Mouse (Mus musculus) adrenal gland, postnatal 25 days (tissue): Measurements from ENCODE around the gene Anxa8. TPM values are rescaled to one million over a fixed set of nuclear protein-coding genes. Genes with fewer than 3 reads are reported as not detected.
A peak's percentile ranks its signal among the peaks of the same experiment; 100 is the strongest.

Source experiments
- DNase-seq: peaks from one replicate; pipeline ENCODE4 v3.0.0; 2021; ENCODE audit warnings: mixed read lengths
- long read RNA-seq: library from polyadenylated mRNA; stranded (forward); transcript quantifications from one replicate; pipeline ENCODE4 v2.0.0, GENCODE M21; 2021
- total RNA-seq: library from RNA; stranded (reverse); gene quantifications from 2 replicates; pipeline ENCODE4 v1.2.3, GENCODE M21; 2021

Anxa8 gene
- total RNA-seq: 1.3 and 2.1 TPM in 2 replicates
- long read RNA-seq, partial matches to known transcripts: 1 of 5 reads
- long read RNA-seq, other reads (novel, unspliced or antisense): 2 of 5 reads

DNA sequence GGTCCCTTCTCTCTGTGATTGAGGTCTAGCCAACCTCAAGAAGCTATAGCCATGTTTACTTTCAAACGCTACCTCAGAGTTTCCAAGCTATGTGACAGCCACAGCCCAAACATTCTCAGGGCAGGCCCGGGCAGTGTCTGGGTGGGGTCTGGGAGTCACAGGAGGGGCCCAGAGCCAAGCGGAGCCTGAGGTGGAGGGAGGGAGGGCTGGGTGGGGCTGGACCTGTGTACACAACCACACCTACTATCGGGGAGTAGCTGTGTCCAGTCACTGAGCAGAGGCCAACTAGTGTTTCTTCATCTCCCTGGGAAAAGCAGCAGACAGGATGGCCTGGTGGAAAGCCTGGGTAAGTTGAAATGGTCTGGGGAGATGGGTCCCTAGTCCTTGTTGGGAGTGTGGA lies at the start of gene Anxa8:
Gene Anxa8 (plus strand): TSS at position 251 of the 400 bp plus-strand sequence.
- no peak for DNase-seq

DNA sequence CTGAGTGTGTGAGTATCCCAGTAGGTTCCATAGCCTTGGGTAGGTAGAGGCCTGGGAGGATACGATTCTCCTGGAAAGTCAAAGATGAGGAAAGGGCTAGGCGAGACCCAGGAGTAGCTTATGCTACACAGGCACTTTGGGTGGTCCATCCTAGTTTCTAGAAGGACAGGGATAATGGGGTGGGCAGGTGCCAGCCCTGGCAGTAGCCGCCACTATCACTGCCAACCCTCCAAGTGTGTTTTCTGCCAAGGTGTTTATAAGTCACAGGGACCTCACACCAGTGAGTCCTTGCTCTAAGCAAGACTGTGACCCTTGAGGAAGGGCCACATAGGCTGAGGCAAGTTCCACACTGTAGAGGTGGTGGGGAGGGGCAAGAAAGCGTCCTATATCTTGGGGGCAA lies 44.5 kb upstream of the Anxa8 start:
- DNase-seq: no peak

DNA sequence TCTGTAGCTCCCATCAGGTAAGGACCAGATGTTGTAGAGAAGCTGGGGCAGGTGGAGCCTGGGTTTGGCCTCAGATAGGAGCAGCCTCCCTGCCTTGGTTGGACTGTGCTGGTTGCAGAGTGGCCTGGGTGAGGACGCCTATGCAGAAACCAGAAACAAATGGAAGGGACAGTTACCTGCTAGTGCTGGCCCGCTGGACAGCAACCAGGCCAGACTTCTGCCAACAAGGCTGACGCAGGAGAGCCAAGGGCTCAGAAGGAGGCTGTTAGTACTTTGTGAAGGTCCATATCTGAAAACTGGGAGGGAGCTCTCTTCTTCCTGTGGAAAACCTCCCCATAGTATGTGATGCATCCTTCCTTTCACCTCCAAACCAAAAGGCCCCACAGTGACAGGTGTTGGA lies 42.4 kb upstream of the Anxa8 start:
- DNase-seq: no peak

DNA sequence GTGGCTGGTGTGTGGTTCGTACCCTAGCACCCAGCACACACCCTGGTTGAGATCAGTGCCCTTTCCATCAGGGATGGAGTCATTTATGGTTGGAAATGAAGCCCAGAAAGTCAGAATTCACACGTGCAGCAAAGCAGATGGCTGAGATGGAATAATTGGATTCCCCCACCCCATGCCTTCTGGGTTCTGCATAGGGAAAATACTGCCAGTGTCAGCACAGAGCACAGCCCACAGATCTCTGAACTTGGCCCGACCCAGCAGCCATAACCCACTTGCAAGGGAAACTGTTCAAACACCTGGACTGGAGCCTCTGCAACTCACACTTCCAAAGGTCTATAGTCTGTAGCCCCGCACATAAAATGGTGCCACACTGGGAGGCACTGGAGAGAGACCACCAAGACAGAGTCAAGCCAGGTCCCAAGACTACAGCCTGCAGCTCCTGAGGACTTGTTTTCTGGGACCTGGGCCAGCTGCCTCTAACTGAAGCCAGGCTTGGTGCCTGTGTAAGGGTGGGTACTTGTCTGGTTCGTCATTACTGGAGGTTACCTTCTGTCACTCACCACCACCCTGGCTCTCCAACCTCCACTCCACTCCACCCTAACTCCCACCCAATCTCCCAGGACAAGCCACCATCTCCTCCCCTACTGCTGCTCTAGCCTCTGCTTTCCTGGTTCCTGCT lies 35.5 kb upstream of the Anxa8 start:
- no peak for DNase-seq

DNA sequence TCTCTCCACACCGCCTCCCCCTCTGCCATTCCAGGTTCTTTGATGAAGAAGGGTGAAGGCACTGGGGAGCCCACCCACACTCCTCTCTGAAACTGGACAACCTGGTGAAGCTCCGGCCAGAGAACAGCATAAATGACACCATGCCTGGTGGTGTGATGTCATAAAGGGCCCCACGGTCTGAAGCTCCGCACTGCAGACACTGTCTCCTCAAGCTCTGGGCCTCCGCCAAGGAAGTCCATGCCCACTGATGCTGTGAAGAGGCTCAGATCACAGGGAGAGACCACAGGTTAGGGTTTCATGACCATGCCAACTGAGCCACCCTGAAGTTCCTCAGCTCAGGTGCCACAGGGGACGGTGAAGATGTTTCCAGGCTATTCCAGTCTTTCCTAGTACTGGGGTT lies 33.3 kb upstream of the Anxa8 start, which contains the start of gene Antxrl:
Gene Antxrl (plus strand): TSS at position 192 of the 400 bp plus-strand sequence.
- no peak for DNase-seq

DNA sequence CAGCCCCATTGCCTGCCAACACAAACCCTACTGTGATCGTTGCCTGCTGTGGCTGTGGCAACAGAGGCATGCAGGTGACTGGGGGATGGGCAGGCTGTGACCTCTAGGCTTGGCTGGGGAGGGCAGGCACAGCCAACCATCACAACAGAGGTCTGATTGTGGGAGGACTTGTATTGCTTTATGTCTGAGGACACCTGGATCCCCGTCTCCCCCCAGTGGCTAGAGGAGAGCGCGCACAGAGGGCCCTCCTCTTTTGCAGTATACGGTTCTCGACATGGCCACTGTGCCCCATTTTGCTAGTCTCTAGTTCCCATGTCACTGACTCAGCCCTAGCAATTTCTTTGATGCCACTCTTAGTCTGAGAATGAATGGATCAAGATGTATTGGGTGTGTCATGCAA lies 14.1 kb upstream of the Anxa8 start:
- DNase-seq: no peak

DNA sequence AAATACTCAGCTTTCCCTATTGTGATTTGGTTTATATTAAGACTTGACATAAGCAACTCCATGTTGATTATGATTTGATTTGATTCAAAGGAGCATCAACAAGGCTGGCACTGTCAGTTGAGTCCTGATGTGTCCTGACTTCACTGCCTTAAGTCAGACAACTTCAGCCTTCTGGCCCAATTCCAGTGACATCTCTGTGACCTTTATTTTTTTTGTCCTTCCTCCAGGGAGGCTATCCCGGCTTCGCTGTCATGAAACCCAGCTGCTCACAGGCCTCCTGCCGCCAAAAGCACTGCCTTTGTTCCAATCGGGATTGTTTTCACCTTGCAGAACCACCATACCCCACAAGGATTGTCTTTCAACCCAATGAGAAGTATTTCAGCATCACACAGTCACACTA lies 10.4 kb upstream of the Anxa8 start:
- DNase-seq: no peak

DNA sequence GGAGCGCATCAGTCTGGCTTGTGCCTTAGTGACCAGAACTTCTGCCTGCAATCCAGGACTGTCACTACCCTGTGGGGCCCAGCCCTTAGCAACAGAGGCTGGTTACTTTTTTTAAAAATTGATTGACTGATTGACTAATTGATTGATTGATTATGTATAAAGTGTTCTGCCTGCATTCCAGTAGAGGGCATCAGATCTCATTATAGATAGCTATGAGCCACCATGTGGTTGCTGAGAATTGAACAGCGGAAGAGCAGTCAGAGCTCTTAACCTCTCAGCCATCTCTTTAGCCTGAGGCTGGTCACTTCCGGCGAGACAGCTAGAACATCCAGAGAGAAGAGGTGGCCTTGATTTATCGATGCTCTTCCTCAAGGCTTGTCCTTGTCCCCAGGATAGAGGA lies 8.6 kb upstream of the Anxa8 start:
- DNase-seq: no peak

DNA sequence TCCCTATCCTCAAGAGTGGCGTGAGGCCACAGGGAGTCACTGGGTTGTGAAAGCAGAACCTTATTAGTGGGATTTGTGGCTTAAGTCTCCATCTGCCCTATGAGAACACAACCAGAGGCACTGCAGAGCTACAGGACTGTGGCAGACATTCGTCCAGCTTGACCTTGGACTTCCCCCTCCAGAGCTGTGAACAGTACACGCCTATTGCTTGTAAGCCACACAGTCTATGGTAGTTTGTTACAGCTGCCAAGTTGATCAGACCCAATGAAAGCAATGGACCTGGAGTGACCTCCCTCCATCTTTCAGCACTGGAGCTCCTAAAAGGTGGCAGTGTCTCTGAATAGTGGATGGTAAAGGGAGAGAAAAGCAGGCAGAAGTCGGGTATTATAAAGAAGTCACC lies 7.5 kb upstream of the Anxa8 start:
- DNase-seq: no peak

DNA sequence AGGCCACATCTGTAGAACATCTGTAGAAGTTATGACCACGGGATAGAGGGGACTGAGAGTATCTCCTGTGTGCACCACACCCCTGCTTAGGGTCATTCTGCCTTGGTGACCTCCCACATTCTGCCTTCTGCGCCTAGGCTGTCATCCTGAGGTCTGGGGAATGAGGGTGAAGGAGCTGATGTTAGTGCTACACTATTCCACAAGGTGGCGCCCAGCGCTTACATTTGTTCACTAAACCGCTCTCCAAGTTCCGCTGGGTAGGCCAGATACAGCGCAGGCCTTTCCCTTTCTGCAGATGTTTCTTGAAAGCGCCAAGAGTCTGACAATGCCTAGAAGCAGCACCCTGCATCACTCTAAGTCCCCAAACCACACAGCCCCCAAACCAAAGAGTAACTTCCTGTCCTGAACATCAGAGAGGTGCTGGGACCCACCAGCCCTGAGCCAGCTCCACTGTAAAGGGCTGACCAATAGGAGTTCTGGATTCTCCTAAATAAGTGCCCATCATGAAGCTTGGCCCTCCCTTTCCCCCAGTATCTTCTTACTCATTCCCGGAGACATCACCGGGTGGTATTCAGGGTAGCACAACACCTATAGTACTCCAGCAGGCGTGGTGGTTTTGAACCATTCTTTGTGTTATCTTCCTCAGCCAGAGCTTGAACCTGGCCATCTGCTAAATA lies 5.3 kb upstream of the Anxa8 start:
- DNase-seq: peak; percentile 75

DNA sequence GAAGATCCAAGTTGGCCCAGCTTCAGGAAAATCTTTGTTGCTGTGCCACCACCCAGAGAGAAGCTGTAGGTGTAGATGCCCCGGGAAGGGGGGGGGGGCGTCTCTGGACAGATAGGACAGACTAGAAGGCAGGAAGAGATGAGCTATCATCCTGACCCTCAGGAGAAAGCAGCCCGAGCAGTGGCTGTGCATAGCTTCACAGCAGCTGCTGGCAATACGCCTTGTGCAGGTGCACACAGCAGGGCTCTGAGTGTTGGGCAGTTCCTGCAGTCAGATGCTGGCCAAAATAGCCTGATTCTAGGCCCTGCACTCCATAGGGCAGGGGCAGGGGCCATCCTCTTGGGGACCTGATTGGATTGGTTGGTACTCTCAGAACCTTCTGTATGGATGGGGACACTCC lies 1.0 kb downstream of the Anxa8 start:
- DNase-seq: no peak

DNA sequence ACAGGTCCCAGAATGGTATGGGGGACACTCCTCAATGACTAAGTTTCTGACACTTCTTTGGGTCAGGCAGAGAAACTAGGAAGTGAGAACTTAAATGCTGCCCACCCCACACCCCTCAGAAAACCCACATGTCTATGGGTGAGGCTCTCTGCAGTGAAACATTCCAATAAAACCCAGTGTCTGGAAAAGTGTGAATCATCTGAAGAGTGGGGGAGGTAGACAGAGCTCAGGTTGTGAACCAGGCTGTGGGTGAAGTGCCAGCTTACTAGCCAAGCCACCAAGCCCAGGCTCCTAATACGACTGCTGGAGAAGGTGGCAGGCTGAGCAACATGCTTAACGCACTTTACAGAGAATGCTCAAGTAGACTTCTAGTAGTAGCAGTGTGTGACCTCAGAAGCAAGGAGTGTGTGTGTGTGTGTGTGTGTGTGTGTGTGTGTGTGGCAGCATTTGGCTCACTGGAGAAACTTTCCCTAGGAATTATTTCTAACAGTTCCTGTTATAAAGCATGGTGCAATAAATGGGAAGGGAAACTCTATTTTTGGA lies 2.1 kb downstream of the Anxa8 start:
- DNase-seq: no peak

DNA sequence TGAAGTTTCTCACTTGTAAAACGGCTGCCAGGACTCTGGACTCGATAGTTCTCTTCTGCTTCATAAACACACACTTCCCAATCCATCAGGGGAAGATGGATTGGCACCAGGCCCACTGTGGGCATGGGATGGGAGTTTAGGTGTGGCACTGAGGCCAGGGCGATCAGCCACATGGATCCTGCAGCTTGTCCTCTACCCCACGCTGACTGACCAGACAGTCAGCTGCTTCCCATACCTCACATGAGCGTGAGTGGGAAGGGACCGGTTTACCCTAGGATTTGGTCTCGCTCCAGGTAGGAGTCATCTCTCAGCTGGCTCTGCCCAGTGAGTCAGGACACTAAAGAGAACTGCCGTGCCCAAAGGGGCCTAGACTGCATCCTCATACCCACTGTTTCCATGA lies 4.0 kb downstream of the Anxa8 start:
- no peak for DNase-seq

DNA sequence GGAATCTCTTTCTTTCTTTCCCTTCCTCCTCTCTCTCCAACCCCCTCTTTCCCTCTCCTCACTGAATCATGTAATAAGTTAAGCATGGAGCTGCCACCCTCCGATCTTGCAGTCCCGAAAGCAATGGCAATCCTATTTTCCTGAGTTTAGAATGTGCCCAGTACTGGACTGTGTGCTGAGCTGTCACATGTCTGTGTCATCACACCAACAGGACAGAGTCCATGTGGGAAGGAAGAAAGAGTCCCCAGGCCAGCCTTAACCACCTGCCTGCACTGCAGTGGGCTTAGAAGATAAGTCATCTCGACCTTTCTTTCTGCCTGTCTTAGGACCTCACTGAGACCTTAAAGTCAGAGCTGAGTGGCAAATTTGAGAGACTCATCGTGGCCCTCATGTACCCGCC lies 5.7 kb downstream of the Anxa8 start:
- no peak for DNase-seq

DNA sequence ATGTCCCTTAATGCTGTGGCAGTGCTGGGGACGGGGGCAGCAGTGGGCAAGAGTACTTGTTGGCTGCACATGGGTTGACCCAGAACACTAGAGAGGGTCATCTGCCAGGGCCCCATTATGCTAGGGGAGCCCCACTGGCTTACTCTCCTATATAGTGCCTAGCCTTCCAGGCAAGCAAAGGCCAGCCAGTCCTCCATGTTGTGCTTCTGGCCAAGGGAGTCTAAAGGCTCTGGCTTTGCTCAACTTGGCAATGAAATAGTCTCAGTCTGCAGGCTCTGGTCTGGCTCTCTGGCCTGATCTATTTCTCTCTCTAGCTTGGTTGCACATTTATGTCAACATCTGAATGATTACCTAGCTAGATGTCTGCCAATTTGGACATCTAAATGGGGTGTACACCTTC lies 7.1 kb downstream of the Anxa8 start:
- DNase-seq: no peak

DNA sequence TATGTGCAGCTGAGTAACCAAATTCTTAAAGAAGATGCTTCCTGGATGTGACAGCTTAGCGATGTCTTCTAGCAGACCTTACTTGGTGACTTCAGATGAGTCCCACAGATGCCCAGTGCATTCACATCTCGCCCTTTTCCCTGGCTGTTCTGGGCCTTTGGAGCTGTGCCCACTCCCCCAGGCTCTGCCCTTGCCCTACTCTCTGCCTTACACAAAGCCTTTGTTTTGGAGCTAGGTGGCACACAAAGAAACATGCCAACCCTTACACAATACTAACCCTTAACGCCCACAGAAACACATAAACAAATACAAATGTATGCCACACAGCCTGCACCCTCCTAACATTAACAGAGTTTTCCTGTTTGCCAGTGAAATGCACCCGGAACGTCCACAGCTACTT lies 10.4 kb downstream of the Anxa8 start:
- DNase-seq: no peak

DNA sequence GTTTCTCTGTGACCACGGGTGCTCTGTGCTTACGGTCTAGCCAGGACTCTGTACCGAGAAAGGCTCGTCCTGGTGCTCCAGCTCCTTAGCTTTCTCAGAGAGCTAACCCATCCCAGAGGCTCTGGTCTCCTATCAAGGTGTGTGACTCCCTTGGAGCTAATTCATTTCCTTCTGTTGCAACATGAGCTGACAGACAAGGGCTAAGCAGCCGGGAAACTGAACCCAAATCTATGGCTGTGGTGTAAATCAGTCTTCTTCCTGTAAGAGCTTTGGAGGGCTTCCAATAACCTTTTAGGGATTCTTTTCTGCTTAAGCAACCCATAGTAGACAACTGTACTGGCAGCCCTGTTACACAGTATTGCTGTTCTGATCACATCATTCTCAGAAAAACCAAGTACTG lies 16.8 kb downstream of the Anxa8 start, which contains the start of gene A630023A22Rik:
Gene A630023A22Rik (minus strand): TSS at position 154 of the 400 bp plus-strand sequence.
- no peak for DNase-seq

DNA sequence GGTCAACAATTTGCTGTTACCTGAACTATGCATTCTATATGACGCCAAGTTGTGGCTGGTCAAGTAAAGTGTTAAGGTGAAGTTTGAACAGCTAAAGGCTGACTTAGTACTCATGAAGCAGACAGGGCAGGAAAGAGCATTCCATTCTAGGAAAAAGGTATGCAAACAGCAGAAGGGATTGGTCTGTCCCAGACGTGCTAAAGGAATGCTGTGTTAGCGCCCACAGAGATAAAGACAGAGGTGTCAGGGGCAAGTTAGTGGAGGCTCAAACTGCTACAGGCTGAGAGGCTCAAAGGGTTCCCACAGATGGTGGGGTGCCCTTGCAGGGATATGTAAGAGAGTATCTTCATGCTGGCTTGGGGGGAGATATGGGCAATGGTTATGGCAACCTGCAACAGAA lies 18.1 kb downstream of the Anxa8 start:
- no peak for DNase-seq

DNA sequence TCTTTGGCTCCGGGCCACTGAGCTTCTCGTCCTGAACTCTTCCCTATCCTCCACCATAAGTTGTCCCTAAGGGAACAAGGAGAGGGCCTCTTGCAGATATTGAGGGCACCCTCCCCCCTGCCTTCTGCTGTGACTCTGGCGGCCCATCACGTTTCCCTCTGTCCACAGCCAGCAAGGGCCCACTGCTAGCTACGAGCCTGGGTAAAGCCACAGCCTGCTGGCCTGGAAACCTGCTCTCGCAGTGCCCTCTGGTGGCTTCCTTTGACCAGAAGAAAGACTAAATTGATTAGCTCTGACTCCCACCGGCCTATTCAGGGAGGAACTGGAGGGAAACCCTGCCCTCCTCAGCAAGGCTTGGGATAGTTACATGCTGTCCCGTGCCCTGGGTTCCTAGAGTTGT lies 19.1 kb downstream of the Anxa8 start:
- DNase-seq: peak; percentile 71

DNA sequence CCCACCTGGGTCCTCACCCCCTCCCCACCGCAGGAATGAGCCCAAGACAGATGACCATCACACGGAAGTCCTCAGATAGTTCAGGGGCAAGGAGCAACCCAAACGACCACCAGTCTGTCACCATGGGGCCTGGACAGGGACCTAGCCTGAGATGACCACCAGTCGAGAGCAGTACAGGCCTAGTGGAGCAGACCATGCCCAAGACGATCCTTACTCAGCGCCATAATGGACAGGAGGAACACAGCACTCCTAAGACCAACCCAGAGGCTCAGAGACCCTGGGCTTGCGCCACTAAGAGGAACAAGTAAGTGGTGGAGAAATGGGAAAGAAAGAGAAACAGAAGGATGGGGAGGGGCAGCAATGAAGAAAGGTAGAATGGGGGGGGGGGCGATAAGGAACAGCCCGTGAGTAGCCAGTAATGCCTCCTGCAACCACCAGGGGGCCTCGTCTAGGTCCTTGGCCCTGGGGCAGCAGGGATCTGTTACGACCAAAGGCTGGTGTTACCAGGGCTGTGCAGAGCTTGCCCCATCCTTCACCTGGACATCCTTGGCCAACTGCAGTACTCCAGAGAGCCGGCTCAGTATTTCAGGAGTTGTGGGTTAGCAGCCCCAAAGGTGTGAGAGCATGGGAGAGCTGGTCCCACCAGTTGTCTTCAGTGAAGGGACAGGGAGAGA lies 20.7 kb downstream of the Anxa8 start:
- DNase-seq: peak; percentile 65

DNA sequence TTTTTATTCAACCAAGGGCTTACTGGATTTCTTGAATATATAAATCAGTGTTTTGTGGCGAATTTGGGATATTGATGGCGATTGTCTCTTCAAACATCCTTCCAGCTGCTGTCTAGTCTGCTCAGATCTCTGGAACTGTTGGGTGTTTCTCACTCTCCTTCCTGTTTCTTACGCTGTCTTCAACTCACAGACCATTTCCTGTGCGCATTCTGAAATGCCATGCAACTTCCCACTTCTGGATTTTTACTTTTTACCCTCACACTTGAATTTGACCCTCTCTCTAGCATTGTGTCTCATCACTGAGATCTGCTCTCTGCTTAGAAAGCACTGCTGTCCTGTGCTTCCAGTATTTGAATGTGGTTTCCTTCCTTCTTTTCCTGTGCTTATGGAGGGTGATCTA lies 21.8 kb downstream of the Anxa8 start:
- DNase-seq: no peak

DNA sequence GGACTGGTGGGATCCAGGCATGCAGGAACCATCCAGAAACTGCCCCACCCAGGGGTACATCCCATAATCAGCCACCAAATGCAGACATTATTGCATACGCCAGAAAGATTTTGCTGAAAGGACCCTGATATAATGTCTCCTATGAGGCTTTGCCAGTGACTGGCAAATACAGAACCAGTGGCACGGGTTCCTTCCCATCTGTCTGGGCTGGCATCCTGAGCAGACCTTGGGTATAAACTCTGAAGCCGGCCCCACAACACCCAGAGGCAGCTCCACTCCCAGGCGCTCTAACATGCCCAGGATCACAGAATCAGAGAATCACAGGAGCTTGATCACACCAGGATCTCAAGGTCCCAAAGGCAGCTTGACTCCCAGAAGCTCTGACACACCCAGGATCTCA lies 28.5 kb downstream of the Anxa8 start:
- DNase-seq: no peak
